Mouse (Mus musculus) 3T3-L1 (cell line): ENCODE results near the gene Gadd45b.

Source experiments
- DNase-seq: peaks from one replicate; pipeline ENCODE4 v3.0.0-alpha.2; 2015; ENCODE audit warnings: low read depth, low spot score

Gadd45b gene

DNA sequence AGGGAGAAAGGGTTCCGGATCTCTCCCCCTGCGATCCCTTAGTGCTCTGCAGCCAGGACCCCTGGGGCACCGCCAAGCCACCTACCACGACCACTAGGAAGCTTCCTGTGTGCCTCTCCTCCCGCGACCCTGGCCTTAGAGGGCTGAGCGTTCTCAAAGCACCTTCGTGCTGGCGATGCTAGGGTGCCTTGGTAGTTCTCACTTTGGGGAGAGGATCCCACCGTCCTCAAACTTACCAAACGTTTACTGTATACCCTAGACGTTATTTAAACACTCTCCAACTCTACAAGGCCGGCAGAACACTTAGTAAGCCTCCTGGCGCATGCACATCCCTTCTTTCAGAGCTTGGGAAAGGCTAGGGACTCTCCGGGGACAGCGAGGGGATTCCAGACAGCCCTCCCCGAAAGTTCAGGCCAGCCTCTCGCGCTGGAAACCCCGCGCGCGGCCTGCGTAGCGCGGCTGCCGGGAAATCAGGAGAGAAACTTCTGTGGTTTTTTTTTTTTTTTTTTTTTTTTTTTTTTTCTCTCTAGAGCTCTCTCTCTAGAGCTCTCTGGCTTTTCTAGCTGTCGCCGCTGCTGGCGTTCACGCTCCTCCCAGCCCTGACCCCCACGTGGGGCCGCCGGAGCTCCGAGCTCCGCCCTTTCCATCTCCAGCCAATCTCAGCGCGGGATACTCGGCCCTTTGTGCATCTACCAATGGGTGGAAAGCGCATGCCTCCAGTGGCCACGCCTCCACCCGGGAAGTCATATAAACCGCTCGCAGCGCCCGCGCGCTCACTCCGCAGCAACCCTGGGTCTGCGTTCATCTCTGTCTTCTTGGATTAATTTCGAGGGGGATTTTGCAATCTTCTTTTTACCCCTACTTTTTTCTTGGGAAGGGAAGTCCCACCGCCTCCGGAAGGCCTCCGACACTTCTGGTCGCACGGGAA, at the start of gene Gadd45b:
Gene Gadd45b (plus strand): TSS at position 775 of the 928 bp plus-strand sequence.
- DNase-seq: peak; percentile 98

DNA sequence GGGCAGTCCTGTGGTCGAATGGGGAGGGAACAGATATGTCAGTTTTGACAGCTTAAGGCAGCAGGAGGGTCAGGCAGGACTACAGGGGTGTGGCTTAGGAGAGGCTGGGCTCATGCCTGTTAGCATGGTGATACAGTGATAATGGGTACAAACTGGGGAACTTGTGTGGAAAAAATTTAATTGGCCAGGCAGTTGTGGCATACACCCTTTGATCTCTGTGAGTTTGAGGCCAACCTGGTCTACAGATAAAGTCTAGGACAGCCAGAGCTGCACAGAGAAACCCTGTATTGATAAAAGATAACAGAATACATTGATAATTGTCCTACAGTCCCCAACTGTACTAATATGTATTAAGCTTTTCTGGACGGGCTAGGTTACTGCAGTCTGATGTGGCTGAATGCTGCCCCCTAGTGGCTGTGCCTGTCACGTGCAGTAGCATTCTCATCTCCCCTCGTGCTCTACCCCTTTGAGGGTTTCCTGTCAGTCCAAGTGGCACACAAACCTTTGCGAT, 49.7 kb upstream of the Gadd45b start:
- DNase-seq: peak; percentile 80

- DNase-seq: peak; percentile 27
Observed at GRCm38 (mm10) chr10:80880901-80881300, 49.0 kb upstream of the Gadd45b start.

DNA sequence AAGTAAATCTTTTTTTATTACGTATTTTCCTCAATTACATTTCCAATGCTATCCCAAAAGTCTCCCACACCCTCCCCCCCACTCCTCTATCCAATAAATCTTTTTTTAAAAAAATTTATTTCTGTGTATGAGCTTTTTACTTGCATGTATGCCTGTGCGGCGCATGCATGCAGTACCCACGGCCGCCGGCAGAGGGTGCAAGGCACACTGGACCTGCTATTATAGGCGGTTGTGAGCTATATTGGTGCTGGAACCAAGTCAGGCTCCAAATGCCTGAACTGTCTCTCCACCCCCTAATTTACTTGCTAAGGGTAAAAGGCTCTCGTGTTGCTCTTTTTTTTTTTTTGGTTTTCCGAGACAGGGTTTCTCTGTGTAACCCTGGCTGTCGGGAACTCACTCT, 48.6 kb upstream of the Gadd45b start:
- DNase-seq: peak; percentile 78

- DNase-seq: peak; percentile 8
Observed at GRCm38 (mm10) chr10:80887181-80887580, 42.7 kb upstream of the Gadd45b start.

DNA sequence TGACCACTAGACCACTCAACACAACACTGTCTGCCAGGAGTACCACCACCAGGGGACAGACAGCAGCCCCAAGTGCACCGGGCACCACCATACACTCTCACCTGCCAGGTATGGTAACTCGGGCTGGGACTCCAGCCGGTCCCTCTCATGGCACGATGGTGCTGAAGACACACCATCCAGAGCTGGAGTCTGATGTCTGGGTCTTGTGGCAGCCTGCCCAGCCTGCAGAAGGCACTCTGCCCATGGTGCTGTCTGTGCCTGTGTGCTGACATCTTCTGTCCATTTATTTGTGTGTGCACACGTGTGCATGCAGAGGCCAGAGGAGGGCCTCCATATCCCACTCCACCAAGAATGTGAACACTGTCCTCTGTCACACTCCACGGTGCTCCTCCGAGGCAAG, 34.8 kb upstream of the Gadd45b start:
- DNase-seq: no peak

DNA sequence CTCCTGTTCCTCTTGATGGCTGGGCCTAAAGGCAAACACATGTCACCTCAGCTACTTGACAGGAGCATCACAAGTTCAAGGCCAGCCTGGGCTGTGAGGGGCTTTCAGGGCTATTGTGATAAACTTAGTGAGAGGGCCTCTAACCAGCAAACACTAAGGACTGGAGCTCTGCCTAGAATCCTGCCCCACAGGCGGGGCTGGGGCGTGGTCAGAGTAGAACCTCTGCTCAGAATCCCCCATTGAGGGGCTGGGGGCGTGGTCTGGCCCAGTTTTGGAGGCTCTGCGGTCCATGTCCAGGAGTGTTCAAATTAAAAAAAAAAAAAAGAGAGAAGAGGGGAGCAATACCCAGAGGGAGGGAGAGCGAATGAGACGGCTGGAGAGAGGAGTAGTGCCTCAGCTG, 34.2 kb upstream of the Gadd45b start:
- no peak for DNase-seq

GRCm38 (mm10) chr10:80896581-80897485, 33.0 kb upstream of the Gadd45b start:
- DNase-seq: no peak

DNA sequence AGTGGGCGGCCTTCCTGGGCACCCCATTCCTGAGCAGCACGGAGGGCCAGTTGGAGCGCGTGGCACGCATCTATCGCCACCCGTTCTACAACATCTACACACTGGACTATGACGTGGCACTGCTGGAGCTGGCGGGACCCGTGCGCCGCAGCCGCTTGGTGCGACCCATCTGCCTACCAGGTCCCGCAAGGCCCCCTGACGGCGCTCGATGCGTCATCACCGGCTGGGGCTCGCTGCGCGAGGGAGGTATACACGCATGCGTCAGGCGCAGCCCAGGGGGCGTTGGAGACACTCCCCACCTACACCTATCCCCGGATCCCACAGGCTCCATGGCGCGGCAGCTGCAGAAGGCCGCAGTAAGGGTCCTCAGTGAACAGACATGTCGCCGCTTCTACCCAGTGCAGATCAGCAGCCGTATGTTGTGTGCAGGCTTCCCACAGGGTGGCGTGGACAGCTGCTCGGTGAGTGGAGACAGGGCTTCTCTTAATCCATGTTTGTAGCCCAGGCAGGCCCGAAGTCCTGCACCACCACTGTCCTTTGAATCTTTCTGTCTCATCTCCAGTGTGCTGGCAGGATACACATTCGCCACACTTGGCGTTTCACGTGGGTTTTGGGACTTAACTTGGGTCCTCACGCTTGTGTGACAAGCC, 31.9 kb upstream of the Gadd45b start:
- no peak for DNase-seq

- no peak for DNase-seq
Observed at GRCm38 (mm10) chr10:80899074-80899473, 30.8 kb upstream of the Gadd45b start.

DNA sequence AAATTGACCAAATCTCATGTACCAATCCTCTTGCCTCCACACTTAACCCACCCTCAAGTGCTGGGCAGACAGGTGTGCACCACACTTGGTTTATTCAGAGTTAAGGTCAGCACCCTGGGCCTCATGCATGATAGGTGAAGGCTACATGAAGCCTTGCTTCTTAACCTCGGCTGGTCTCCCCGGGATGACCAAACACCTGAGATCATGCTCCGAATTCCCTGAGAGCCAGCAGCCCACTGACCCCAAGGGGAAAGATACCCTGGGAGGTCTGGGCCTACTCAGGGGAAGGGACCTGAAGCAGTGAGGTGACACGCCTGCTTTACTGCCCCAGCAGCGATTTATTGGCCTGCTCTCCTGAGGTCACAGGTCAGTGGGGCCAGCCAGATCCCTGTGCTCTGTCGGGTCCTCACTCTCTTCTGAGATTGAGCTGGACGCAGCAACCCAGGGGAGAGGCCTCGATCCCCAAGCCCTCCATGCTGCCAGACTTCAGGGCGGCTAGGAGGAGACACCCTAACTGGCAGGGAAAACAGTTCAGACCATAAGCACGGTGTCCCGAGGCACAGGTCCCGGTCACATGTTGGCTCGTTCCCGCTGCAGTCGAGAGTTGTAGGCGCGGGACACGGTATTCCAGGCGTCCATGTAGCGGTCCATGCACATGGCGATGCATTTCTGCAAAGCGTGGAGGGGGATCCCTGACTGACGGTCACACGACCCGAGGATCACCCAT, 30.1 kb upstream of the Gadd45b start:
- no peak for DNase-seq

DNA sequence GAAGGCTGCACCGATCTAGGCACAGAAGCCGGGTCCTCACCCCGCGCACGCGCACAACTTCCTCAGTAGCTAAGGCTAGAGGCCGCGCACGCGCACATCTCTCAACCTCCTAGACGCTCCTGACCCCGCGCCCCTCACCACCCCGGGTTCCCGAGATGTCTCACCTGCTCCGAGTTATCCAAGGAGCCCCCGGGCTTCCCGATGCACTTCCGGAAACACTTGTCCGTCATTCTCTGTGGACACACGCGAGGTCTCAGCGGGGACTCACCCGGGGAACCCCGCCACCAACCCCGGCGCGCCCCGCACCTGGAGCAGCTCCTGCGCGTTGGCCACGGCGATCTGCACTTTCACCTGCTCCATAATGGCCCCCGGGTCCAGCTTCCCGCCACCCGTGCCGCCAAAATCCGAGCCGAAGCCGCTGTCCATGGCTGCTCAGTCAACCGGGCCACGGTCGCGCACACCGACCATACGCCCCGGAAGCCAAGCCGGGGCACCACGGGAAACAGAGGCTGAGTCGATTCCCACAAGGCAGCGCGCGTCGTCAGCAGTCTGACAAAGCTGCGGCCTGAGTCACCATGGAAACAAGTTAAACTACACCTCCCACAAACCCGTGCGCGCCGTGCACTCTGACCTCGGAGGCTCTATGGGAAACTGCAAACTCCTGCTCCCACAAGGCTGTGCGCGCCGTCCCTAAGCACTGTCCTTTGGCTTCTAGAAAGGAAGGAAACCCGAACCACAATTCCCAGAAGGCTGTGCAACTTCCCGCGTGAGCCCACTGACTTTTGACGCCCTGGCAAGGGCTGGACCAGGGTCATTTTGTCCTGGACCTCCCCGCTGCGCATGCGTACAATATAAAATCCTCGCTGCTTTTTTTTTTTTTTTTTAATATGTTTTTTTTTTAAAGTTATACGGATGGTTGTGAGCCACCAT, 29.3 kb upstream of the Gadd45b start, which contains the start of gene Timm13:
Gene Timm13 (minus strand): TSS at position 652 of the 930 bp plus-strand sequence.
- DNase-seq: peak; percentile 100

GRCm38 (mm10) chr10:80901409-80902272, 28.2 kb upstream of the Gadd45b start:
- no peak for DNase-seq

DNA sequence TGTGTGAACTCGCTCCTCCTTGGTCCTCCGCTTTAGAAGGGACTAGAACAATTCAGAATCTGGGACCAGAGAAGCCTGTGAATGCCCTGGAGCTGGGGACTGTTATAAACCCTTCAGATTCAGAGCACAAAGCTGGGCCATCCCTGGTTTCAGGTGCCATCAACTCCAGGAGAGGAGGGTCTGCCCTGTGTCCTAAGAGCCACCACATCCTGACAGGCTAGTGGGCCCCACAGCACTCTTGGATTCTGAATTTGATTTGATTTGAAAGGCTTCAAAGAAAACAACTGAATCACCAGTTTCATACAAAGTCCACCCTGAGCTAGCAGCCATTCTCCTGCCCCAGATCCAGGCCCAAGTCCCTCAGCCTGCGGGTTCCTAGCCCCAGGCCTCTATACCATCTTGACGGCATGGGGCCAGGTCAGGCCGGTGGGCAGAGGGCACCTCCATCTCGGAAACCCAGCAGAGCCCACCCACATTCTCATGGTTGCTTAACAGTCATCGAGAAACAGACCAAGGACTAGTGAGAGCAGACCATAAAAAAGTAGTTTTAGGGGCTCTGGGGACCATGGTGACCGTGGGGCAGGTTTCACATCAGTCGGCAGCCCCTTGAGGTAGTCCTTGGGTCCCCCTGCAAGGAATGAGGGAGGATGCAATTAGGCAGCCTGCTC, 27.5 kb upstream of the Gadd45b start:
- DNase-seq: no peak

DNA sequence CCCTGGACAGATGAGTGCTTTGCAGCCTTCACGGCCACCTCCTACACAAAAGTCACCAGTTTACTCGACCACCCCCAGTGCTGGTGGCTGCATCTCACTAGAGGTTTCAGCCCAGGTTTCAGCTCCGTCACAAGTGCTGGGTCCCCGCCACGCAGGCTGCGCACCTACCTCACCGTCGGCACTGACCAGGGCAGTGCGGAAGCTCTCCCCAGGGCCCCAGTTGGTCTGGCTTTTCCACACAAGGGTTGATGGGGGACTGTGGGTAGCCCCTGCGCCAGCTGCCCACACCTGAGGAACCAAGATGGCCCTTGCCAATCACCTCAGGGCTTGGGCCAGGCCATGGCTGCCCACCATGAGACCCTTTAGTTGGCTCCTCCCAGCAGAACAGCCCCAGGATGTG, 26.6 kb upstream of the Gadd45b start:
- no peak for DNase-seq

DNA sequence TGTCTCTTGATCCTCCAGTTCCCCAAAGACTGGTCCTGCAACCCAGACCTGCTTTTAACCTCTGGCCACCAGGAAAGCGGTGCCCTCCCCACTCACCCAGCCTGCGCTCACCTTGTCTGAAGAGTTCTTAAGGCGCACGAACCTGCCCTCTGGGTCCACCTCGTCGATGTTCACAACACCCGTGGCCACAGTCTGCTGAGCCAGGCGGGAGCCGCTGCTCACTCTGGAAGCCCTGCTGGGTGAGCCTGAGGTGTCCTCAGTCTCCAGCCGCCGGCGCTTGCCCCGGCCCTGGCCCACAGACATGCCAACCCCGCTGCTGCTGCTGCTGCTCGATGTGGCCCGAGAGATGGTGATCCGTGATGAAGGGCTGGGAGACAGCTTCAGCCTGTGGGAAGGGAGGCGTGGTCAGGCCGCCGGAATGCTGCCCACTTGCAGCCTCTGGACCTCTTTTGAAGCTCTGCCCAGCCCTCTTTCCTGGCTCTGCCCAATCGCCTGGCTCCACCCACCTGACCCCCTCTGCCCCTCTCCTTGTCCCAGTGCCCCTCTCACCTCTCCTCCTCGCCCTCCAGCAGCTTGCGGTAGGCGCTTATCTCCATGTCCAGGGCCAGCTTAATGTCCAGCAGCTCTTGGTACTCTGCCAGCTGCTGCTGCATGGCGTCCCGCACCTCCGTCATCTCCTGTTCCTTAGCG, 25.7 kb upstream of the Gadd45b start:
- DNase-seq: no peak

DNA sequence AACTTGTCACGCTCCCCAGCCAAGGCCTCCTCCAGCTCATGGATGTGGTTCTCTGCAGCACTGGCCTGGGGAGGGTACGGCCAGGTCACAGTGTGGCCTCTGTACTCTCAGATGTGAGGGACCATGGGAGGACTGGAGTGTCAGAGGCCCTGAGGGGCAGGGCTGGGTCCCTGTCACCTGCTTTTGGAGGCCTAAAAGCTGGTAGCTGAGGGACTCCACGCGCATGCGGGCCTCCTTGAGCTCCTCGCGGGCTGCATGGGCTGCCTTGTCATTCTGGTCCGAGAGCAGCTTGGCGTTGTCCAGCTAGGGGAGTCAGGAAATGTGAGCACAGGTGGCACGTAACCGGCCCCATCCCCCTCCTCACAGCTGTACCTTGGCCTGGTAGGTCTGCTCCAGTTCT, 25.2 kb upstream of the Gadd45b start:
- DNase-seq: no peak
